Mouse (Mus musculus) cerebral cortex, adult 2 months (tissue): Measurements from ENCODE around the gene BC052040.

Experiments
- WGBS: fragments of 180-500 bp; shearing (Covaris S2); methylation state at CpG from one replicate; pipeline ENCODE4 v1.1.7; 2018; 5-methylcytosine and 5-hydroxymethylcytosine counted together

Gene BC052040

GRCm38 (mm10) chr2:115702610-115703009 is 121.1 kb downstream of the BC052040 start:
- 87% methylated on average over 5 of the region's 5 CpGs for WGBS

- WGBS = 83% methylated on average over 5 of the region's 5 CpGs
Measured at GRCm38 (mm10) chr2:115717535-115717934, 136.0 kb downstream of the BC052040 start.

- 91% methylated on average over 3 of the region's 3 CpGs for WGBS
Measured at GRCm38 (mm10) chr2:115717980-115718379, 136.5 kb downstream of the BC052040 start.

GRCm38 (mm10) chr2:115723452-115723851 is 141.9 kb downstream of the BC052040 start:
- WGBS = 64% methylated on average over 8 of the region's 8 CpGs

GRCm38 (mm10) chr2:115724216-115724615 is 142.7 kb downstream of the BC052040 start:
- 84% methylated on average over 6 of the region's 6 CpGs for WGBS

GRCm38 (mm10) chr2:115724726-115725125 is 143.2 kb downstream of the BC052040 start:
- WGBS = 92% methylated on average over 6 of the region's 6 CpGs

GRCm38 (mm10) chr2:115725503-115725902 is 144.0 kb downstream of the BC052040 start:
- 72% methylated on average over 6 of the region's 6 CpGs for WGBS

GRCm38 (mm10) chr2:115725926-115726325 is 144.4 kb downstream of the BC052040 start:
- 74% methylated on average over 6 of the region's 6 CpGs for WGBS

GRCm38 (mm10) chr2:115726806-115727205 is 145.3 kb downstream of the BC052040 start:
- 83% methylated on average over 5 of the region's 5 CpGs for WGBS

GRCm38 (mm10) chr2:115728627-115729026 is 147.1 kb downstream of the BC052040 start:
- 96% methylated on average over 6 of the region's 6 CpGs for WGBS

GRCm38 (mm10) chr2:115730502-115730901 is 149.0 kb downstream of the BC052040 start:
- 92% methylated on average over 6 of the region's 6 CpGs for WGBS

GRCm38 (mm10) chr2:115731171-115731570 is 149.7 kb downstream of the BC052040 start:
- WGBS = 68% methylated on average over 3 of the region's 3 CpGs

GRCm38 (mm10) chr2:115732572-115732971 is 151.1 kb downstream of the BC052040 start:
- 96% methylated on average over 4 of the region's 4 CpGs for WGBS

GRCm38 (mm10) chr2:115733017-115733692 is 151.6 kb downstream of the BC052040 start:
- WGBS = 97% methylated on average over 8 of the region's 8 CpGs

- WGBS = 95% methylated on average over 6 of the region's 6 CpGs
Measured at GRCm38 (mm10) chr2:115734850-115735249, 153.3 kb downstream of the BC052040 start.

- WGBS = 94% methylated on average over 3 of the region's 3 CpGs
Measured at GRCm38 (mm10) chr2:115736416-115736815, 154.9 kb downstream of the BC052040 start.

GRCm38 (mm10) chr2:115737966-115738365 is 156.4 kb downstream of the BC052040 start:
- 100% methylated on average over 2 of the region's 2 CpGs for WGBS

GRCm38 (mm10) chr2:115742061-115742460 is 160.5 kb downstream of the BC052040 start:
- 83% methylated on average over 7 of the region's 7 CpGs for WGBS

- 80% methylated on average over 3 of the region's 3 CpGs for WGBS
Measured at GRCm38 (mm10) chr2:115747639-115748038, 166.1 kb downstream of the BC052040 start.

GRCm38 (mm10) chr2:115751177-115751576 is 169.7 kb downstream of the BC052040 start:
- 76% methylated on average over 7 of the region's 7 CpGs for WGBS

GRCm38 (mm10) chr2:115757685-115758084 is 176.2 kb downstream of the BC052040 start:
- 84% methylated on average over 6 of the region's 6 CpGs for WGBS

GRCm38 (mm10) chr2:115758542-115758941 is 177.0 kb downstream of the BC052040 start:
- 89% methylated on average over 6 of the region's 6 CpGs for WGBS

- WGBS = 89% methylated on average over 8 of the region's 8 CpGs
Measured at GRCm38 (mm10) chr2:115764595-115765305, 183.2 kb downstream of the BC052040 start.
